Mouse (Mus musculus) mouse embryonic stem cell (cell line): Measurements from ENCODE around the gene Tmc3.

Source experiments
- in situ Hi-C, 2 experiments: fragments of 300-500 bp; cut with MboI; formaldehyde crosslinking; loops; 1 replicate in 1 of 2; 3 replicates in 1 of 2; pipeline ENCODE4 v1.14.3; 2019 to 2020; ENCODE audit warnings: low sequenced_read_pairs in 2 of 2, low pct_unique_long_range_greater_than_20kb in 1 of 2, mixed read lengths in 1 of 2; ENCODE audit not compliant: unreplicated experiment in 1 of 2

Tmc3 gene

GRCm38 (mm10) chr7:83580946-83581345 is 3.8 kb upstream of the Tmc3 start:
- in situ Hi-C loops, result no loop called here

DNA sequence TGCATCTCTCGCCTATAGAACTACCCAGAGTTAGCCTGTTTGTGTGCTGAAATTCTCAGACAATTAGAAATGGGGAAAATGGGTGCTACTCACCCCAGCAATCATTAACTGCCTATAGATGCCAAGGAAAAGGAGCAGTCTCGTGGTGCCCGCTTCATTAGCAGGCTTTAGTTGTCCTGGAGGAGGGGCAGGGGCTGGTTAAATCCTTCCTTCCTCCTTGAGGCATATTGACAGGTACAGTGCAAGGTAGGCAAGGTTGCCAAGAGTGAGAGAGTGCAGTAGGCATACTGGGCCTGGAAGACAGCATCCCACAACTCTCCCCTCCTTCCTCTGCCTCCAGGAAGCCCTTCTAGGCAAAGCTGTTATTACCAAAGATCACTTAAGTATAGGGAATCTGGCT is 9.3 kb downstream of the Tmc3 start:
- in situ Hi-C loops, result no loop called here

DNA sequence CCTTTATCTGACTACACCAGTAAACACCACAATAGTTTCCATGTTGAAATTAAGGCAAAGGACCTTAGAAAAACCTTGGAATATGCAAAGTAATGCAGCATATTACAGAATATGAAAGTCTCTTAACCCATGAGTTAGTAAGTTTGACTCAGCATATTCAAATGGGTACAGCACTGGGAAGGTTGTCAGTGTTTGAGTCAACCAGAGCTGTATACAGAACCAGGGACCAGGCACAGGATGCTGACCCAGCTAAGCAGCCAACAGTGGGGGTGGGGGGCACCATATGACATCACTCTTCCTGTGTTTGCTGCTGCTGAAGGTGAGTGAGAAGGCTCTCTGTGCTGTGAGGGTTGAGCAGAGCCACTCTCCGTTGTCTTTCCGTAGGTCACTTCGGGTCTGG is 12.3 kb downstream of the Tmc3 start:
- in situ Hi-C loops, result no loop called here

DNA sequence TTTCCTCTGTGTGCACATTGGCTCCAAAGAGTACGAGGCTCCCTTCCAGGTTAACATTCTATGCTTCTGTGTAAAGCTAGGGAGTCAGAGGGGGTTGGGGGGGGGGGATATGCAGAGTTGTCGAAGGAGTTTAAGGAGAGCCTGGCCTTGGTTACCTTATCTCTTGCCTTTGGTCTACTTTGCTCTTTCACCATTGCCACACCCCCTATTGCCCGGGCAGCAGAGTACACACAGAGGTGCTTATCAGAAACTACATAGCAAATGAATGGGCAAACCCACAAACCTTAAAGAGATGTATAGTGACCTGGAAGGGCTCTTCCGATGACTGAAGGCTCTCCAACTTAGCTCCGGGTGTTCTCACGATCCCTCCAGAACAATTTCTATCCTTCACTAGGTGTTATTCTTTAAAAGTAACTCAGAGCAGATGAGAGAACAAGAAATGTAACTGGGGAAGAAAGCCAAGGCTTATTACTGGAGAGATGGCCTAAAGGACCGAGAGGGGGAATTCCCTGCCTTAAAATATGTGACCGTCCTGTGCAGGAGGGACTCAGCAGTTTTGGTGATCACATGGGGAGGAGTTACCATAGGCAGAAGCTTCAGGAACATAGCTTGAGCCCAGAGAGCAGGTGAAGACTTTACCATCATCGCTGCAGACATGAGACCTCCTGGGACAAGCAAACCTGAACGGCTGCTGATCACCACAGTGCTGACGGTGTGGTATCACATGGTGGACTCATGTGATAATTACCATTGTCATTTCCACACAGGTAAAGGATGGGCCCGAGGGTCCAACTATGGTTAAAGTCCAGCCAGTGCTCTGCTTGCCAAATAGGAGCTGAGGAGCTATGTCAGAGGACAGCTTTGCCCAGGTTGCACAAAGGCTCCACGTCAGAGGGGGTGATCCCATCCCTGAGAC is 14.5 kb downstream of the Tmc3 start:
- in situ Hi-C loops, result no loop called here

DNA sequence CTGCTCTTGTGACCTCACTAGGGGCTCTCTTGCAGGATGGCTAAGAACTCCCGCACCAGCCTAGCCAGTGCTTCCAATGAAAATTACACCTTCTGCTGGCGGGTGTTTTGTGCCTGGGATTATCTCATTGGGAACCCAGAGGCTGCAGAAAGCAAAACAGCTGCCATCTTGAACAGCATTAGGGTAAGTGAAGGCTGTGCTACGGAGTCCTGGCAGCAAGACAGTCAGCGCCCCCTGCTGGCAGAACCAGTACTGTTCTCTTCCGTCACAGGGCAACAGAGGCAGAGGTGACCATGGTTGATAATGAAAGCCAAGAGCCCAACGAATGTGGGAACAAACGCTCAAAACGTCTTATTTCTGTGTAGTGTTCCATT is 15.2 kb downstream of the Tmc3 start:
- in situ Hi-C loops, result no loop called here

GRCm38 (mm10) chr7:83604180-83604944 is 19.6 kb downstream of the Tmc3 start:
- in situ Hi-C loops, result no loop called here

GRCm38 (mm10) chr7:83606796-83607195 is 22.1 kb downstream of the Tmc3 start:
- in situ Hi-C loops, result no loop called here

GRCm38 (mm10) chr7:83609891-83610290 is 25.2 kb downstream of the Tmc3 start:
- in situ Hi-C loops, result no loop called here

DNA sequence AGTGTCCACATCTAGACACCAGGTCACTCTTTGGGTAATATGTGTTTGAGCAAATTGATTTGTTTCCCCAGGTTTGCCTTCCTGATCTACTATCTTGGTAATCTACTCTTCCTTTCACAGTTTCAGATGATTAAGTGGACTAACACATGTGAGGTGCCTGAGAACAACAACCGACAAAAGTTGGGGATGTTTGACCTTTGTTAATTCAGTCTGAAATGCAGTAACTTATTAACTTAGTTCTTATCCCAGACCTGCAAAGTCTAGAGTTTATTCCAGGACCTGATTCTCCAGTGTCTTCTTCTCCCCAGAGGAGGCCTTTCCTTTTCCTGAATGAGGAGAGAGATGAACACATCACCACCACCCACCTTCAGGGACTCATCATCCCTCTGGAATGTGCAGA is 27.2 kb downstream of the Tmc3 start:
- in situ Hi-C loops, result no loop called here

DNA sequence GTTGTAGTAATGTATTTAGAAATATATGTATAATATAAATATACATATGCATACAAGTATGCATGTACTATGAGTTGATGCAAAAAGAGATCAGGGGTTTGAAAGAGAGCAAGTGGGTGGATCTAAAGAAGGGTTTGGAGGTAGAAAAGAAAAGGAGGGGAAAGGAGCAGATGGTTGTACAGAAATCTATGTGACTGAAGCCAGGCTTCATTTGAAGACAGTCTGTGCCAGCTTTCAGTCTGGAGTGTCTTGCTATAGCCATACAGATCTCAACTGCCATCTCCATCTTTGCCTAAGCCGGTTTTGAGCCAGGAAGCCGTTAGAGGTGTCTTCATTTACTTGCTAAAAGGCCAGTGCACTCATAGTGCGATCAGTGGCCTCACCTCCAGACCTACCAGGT is 30.5 kb downstream of the Tmc3 start:
- in situ Hi-C loops, result no loop called here

DNA sequence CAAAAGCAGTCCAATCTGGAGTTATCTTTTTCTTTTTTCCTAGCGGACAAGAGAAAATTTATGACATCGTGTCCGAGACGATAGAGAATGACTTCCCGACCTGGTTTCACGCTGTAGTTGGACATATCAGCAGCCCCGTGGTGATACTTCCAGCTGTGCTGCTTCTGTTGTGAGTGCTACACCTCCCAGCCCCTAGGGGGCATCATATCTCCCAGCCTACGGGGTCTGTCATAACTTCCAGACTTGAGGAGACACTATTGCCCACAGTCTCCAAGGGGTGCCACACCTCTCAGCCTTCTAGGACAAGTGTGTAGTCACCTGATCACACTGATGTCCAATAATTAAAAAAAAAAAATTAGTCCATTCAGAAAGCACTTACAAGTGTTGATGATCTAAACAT is 31.1 kb downstream of the Tmc3 start:
- in situ Hi-C loops, result no loop called here

DNA sequence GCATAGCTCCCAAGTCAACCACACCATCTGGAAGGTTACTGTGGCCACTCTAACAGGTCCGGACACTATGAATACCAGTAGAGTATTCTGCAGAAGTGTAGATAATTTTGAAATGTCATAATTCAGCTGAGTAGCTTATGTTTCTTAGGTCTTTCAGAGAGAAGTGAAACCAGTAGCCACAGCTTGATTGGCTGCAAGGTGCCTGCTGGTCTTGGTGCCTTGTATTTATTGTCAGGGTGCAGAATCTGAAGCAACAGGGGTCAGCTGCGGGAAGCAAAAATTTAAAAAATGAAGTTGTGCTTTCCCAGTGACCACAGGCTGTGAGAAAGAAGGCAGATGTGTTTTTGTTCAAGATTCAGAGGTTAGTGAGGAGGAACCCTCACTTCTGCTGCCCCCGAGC is 31.5 kb downstream of the Tmc3 start:
- in situ Hi-C loops, result no loop called here

GRCm38 (mm10) chr7:83618709-83619108 is 34.0 kb downstream of the Tmc3 start:
- in situ Hi-C loops, result no loop called here

- in situ Hi-C loops, result no loop called here
Observed at GRCm38 (mm10) chr7:83622582-83622981, 37.9 kb downstream of the Tmc3 start.

DNA sequence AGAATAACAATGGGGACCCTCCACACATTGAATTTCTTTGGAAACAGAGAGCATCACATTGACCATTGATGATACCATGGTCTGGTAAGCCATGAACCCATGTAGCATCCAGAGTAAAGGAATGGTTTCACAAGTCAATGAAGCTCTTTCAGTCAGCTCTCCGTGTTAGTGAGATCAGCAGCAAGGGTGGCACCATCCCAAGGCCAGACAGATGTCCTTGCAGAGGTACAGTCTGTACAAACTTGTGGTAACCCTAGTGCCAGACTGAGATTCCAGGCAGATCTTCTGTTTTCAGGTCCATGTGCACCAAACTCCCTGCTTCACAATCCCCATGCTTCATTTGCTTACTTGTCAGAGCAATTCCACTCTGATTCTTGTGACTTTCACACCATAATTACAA is 39.3 kb downstream of the Tmc3 start:
- in situ Hi-C loops, result no loop called here

DNA sequence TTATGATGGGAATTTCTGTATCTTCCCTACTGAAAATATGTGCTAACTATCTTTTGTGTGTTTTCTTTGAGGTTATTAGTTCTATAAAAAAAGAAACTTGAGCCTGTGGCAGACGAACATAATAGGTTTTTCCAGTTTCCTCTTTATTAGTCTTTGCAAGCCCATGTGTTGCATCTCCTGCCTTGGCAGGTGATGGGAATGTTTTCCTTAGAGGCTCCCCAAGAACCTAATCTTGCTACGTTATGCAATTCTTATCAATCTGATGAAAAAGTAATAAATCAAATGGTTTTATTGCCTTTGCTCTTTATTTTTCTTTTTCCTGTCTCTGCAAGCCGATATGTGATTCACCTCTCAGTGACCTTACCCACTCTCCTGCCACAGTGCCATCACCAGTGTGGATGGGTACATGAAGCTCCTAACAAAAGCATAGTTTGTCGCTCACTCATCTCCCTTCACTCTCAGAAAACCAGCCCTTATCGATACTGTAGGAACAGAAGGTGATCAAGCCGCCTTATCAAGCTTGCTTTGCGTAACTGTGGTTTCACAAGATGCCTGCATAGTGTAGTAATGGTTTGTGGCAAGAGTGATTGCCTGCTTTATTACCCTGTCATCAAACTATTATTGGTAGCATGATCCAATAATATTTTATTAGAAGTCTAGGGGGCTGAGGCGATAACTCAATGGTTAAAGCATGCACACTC is 42.0 kb downstream of the Tmc3 start:
- in situ Hi-C loops, result no loop called here

- in situ Hi-C loops, result no loop called here
Observed at GRCm38 (mm10) chr7:83627369-83627768, 42.6 kb downstream of the Tmc3 start.

- in situ Hi-C loops, result no loop called here
Observed at GRCm38 (mm10) chr7:83631073-83631827, 46.5 kb downstream of the Tmc3 start.
